Mouse (Mus musculus) neural tube, embryonic 11.5 days (tissue): ENCODE results near the gene Mettl7a1. TPM values are rescaled to one million over a fixed set of nuclear protein-coding genes. Genes with fewer than 3 reads are reported as not detected.
"Not testable (repeated sequence)": the region's sequence is repeated elsewhere in the genome, so short reads cannot be mapped to it uniquely, and the experiment has no call there.

ENCODE experiments used
- ATAC-seq: fragments of 200-750 bp; cut with Nextera tagmentation; 2 replicates; pipeline ENCODE4 v1.8.0; 2017; ENCODE audit warnings: moderate number of reproducible peaks, mild to moderate bottlenecking, moderate TSS enrichment, moderate library complexity; ENCODE audit not compliant: insufficient read depth, low FRiP score, low TSS enrichment
- DNase-seq: peaks from one replicate; pipeline ENCODE4 v3.0.0-alpha.2; 2015; ENCODE audit warnings: low spot score
- H3K27ac ChIP-seq: fragments of 300-500 bp; sonication (generic); 2 replicates; pipeline ENCODE4 v1.5.1; 2014; ENCODE audit warnings: low read depth, mild to moderate bottlenecking, low read length
- H3K27me3 ChIP-seq: fragments of 300-500 bp; sonication (generic); 2 replicates; pipeline ENCODE4 v1.6.1; 2014; ENCODE audit warnings: mild to moderate bottlenecking, low read length, mixed read lengths; ENCODE audit not compliant: control insufficient read depth, insufficient read depth
- H3K36me3 ChIP-seq: fragments of 300-500 bp; sonication (generic); 2 replicates; pipeline ENCODE4 v1.6.1; 2014; ENCODE audit warnings: mild to moderate bottlenecking, low read length, moderate library complexity, mixed read lengths; ENCODE audit not compliant: control insufficient read depth, insufficient read depth
- H3K4me1 ChIP-seq: fragments of 300-500 bp; sonication (generic); 2 replicates; pipeline ENCODE4 v1.6.1; 2014; ENCODE audit warnings: low read length, mixed read lengths; ENCODE audit not compliant: control insufficient read depth, insufficient read depth
- H3K4me2 ChIP-seq: fragments of 300-500 bp; sonication (generic); 2 replicates; pipeline ENCODE4 v1.6.1; 2014; ENCODE audit warnings: low read depth, mild to moderate bottlenecking, moderate library complexity
- H3K4me3 ChIP-seq: fragments of 300-500 bp; sonication (generic); 2 replicates; pipeline ENCODE4 v1.5.1; 2014; ENCODE audit warnings: low read depth, low read length
- H3K9ac ChIP-seq: fragments of 300-500 bp; sonication (generic); 2 replicates; pipeline ENCODE4 v1.6.1; 2014; ENCODE audit warnings: mild to moderate bottlenecking, low read length
- H3K9me3 ChIP-seq: fragments of 300-500 bp; sonication (generic); 2 replicates; pipeline ENCODE4 v1.6.1; 2016; ENCODE audit warnings: low read length; ENCODE audit not compliant: control insufficient read depth
- WGBS: fragments of 180-500 bp; shearing (Covaris S2); extraction: QIAGEN DNeasy Blood & Tissue Kit; methylation state at CpG from one replicate; pipeline ENCODE4 v1.1.7; 2014; 5-methylcytosine and 5-hydroxymethylcytosine counted together
- polyA plus RNA-seq: library from polyadenylated mRNA; unstranded; fragments of >200 nt; fragmentation: Nextera tagmentation; extraction: Ambion mirVana; gene quantifications from 2 replicates; pipeline ENCODE4 v1.2.1, GENCODE M21; 2014

Mettl7a1 gene
- polyA plus RNA-seq, 1 experiment from 2014 or later, result 3.8 TPM

- not testable (repeated sequence) for H3K4me3 ChIP-seq, ATAC-seq, H3K9ac ChIP-seq, H3K27me3 ChIP-seq, H3K27ac ChIP-seq, H3K36me3 ChIP-seq, H3K4me1 ChIP-seq, DNase-seq, H3K9me3 ChIP-seq, H3K4me2 ChIP-seq
- WGBS, result 56% methylated on average over 10 of the region's 10 CpGs
Measured at GRCm38 (mm10) chr15:100329336-100329735, 25.4 kb downstream of the Mettl7a1 start.

- Histone ChIP-seq H3K4me1 (no peaks in the 10 kb centered on the region), H3K27me3 (no peaks in the 10 kb centered on the region), H3K9ac (no peak overlapping the region), H3K4me3 (no peak overlapping the region), H3K9me3 (no peaks in the 10 kb centered on the region), H3K27ac (no peak overlapping the region), H3K4me2 (no peak overlapping the region), H3K36me3 (no peaks in the 10 kb centered on the region)
- no peak for ATAC-seq
- no peak for DNase-seq
- WGBS, result 73% methylated on average over 7 of the region's 7 CpGs
Measured at GRCm38 (mm10) chr15:100330739-100331138, 26.8 kb downstream of the Mettl7a1 start.

- 25% methylated on average over 2 of the region's 10 CpGs for WGBS
Measured at GRCm38 (mm10) chr15:100332077-100332961, 28.4 kb downstream of the Mettl7a1 start.

GRCm38 (mm10) chr15:100334629-100335028 is 30.7 kb downstream of the Mettl7a1 start, which contains the start of gene Mettl7a3:
Gene Mettl7a3 (plus strand): TSS chr15:100334929.
- ATAC-seq, result no peak
- Histone ChIP-seq H3K27me3 (no peaks in the 10 kb centered on the region), H3K27ac (no peak within 1 kb of the TSS), H3K4me2 (no peak within 1 kb of the TSS), H3K9ac (no peak within 1 kb of the TSS), H3K4me1 (no peaks in the 10 kb centered on the region), H3K4me3 (no peak within 1 kb of the TSS), H3K36me3 (no peaks in the 10 kb centered on the region), H3K9me3 (no peaks in the 10 kb centered on the region)
- no peak for DNase-seq
- 82% methylated on average over 10 of the region's 10 CpGs for WGBS

More at GRCm38 (mm10) chr15:100332077-100332961, 28.4 kb downstream of the Mettl7a1 start:
- ATAC-seq, H3K27ac ChIP-seq, H3K4me3 ChIP-seq, H3K36me3 ChIP-seq, DNase-seq, H3K27me3 ChIP-seq, H3K9ac ChIP-seq, H3K9me3 ChIP-seq, H3K4me2 ChIP-seq, H3K4me1 ChIP-seq: not testable (repeated sequence)

- H3K36me3 ChIP-seq, DNase-seq, H3K27me3 ChIP-seq, H3K9me3 ChIP-seq, H3K4me1 ChIP-seq, H3K4me2 ChIP-seq, H3K4me3 ChIP-seq, H3K9ac ChIP-seq, H3K27ac ChIP-seq, ATAC-seq: not testable (repeated sequence)
Measured at GRCm38 (mm10) chr15:100337328-100337727, 33.4 kb downstream of the Mettl7a1 start.

- H3K27me3 ChIP-seq, H3K36me3 ChIP-seq, ATAC-seq, H3K4me3 ChIP-seq, DNase-seq, H3K9me3 ChIP-seq, H3K4me2 ChIP-seq, H3K9ac ChIP-seq, H3K4me1 ChIP-seq, H3K27ac ChIP-seq: not testable (repeated sequence)
- 40% methylated on average over 10 of the region's 10 CpGs for WGBS
Measured at GRCm38 (mm10) chr15:100337847-100338246, 33.9 kb downstream of the Mettl7a1 start.

GRCm38 (mm10) chr15:100341314-100341980 is 37.5 kb downstream of the Mettl7a1 start:
- not testable (repeated sequence) for H3K4me3 ChIP-seq, ATAC-seq, H3K9me3 ChIP-seq, H3K9ac ChIP-seq, H3K27me3 ChIP-seq, H3K4me2 ChIP-seq, H3K27ac ChIP-seq, DNase-seq, H3K36me3 ChIP-seq, H3K4me1 ChIP-seq
- WGBS, result 82% methylated on average over 4 of the region's 5 CpGs

- Histone ChIP-seq H3K36me3 (no peaks in the 10 kb centered on the region), H3K4me2 (no peak overlapping the region), H3K4me3 (no peak overlapping the region), H3K27me3 (no peaks in the 10 kb centered on the region), H3K9me3 (no peaks in the 10 kb centered on the region), H3K9ac (no peak overlapping the region), H3K4me1 (no peaks in the 10 kb centered on the region), H3K27ac (no peak overlapping the region)
- no peak for ATAC-seq
- no peak for DNase-seq
Measured at GRCm38 (mm10) chr15:100345484-100345883, 41.5 kb downstream of the Mettl7a1 start.

GRCm38 (mm10) chr15:100346761-100347160 is 42.8 kb downstream of the Mettl7a1 start:
- H3K4me3 ChIP-seq, result no peak overlapping the region
- H3K27me3 ChIP-seq, result no peaks in the 10 kb centered on the region
- H3K4me1 ChIP-seq, result no peaks in the 10 kb centered on the region
- H3K9ac ChIP-seq, result no peak overlapping the region
- no peak overlapping the region for H3K27ac ChIP-seq
- ATAC-seq (no peak), DNase-seq (no peak)
- no peak overlapping the region for H3K4me2 ChIP-seq
- 68% methylated on average over 14 of the region's 14 CpGs for WGBS
- no peaks in the 10 kb centered on the region for H3K36me3 ChIP-seq
- H3K9me3 ChIP-seq, result no peaks in the 10 kb centered on the region
